Mouse (Mus musculus): Measurements from ENCODE around the gene Plpp3. TPM values are rescaled to one million over a fixed set of nuclear protein-coding genes. Genes with fewer than 3 reads are reported as not detected.

Gene Plpp3
- polyA plus RNA-seq, 2 experiments = 112 to 117 TPM

DNA sequence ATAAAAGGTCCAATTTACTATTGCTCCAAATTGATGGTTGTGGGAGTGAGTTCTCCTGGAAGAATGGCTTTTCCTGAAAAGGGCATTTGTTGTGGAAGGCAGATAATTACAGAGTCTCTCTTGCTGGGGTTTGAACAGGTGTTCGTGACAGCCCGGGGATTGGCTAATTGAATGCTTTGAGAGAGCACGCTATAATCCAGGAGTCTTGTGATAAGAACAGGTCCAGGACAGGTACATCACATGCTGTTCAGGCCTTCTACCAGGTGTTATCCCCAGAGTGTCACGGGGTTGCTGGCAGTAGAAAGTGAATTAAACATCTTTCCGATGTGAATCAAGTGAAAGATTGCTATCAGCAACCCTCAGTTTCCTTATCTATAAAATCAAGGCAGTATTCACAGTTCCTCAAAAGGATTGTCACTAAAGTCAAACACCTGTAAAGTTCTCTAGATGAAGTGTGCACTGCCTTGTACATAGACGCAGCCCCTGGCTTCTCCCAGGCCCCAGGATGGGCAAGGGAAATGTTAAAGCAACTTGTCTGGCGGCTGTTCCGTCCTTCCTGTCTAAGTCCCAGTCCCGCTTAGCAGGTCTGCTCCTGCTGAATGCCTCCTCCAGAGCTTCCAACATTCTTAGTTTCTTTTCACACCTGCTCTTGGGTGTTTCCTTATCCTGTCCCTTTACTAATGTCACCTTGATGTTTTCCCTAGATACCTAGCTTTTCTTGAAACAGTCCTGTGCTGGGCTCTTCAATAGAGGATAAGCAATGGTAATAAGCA is 40.0 kb downstream of the Plpp3 start:
- peaks cover 51% of the 10 kb centered on the region for H3K36me3 ChIP-seq (ENCODE audit: control insufficient read depth, insufficient read depth, low read length)
- H3K4me1 ChIP-seq (ENCODE audit: control insufficient read depth, insufficient read depth, low read length) = peaks cover 45% of the 10 kb centered on the region
- no peak for TF ChIP-seq POLR2A (IDR thresholded peaks at IDR 0.05; ENCODE audit: borderline replicate concordance, extremely low read depth, insufficient read depth, insufficient read length)
- WGBS = 72% methylated on average over 9 of the region's 9 CpGs
- no peaks in the 10 kb centered on the region for H3K9me3 ChIP-seq (ENCODE audit: control insufficient read depth, low read length)
- H3K9ac ChIP-seq (ENCODE audit: low read depth, low read length, severe bottlenecking) = no peak overlapping the region
- no peak overlapping the region for H3K4me3 ChIP-seq (replicated peaks; ENCODE audit: low read length)
- H3K27me3 ChIP-seq (ENCODE audit: control insufficient read depth, insufficient read depth, low read length) = no peaks in the 10 kb centered on the region
- no peak for ATAC-seq (ENCODE audit: low FRiP score, low read depth)
- no peak overlapping the region for H3K27ac ChIP-seq (replicated peaks; ENCODE audit: low read depth, low read length)
- DNase-seq (ENCODE audit: low spot score) = no peak
- no peak overlapping the region for H3K4me2 ChIP-seq (replicated peaks; ENCODE audit: low read depth, low read length, severe bottlenecking)

DNA sequence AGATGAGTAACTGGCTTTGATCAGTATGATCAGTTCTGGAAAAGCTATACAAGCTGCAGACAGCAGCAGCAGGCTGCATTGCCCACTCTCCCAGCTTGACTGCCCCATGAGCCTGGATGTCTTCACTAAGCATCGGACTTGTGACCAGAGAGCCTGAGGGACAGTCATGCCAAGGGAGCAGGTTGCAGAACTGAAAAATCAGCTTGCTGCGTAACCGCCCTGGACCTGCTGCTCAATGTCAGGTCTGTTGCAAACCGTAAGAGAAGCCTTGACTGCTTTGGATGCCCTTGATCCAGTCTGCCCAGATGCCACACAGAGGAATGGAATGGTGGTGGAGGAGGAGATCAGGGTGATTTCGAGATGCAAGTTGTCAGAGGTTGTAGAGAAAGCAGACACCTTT is 41.5 kb downstream of the Plpp3 start:
- Histone ChIP-seq H3K9ac (ENCODE audit: low read depth, low read length, severe bottlenecking) (no peak overlapping the region), H3K36me3 (ENCODE audit: control insufficient read depth, insufficient read depth, low read length) (peaks cover 57% of the 10 kb centered on the region), H3K4me3 (replicated peaks; ENCODE audit: low read length) (no peak overlapping the region), H3K27me3 (ENCODE audit: control insufficient read depth, insufficient read depth, low read length) (no peaks in the 10 kb centered on the region), H3K27ac (replicated peaks; ENCODE audit: low read depth, low read length) (no peak overlapping the region; the same call in 1 of the 2 replicates), H3K9me3 (ENCODE audit: control insufficient read depth, low read length) (no peaks in the 10 kb centered on the region), H3K4me2 (replicated peaks; ENCODE audit: low read depth, low read length, severe bottlenecking) (no peak overlapping the region), H3K4me1 (ENCODE audit: control insufficient read depth, insufficient read depth, low read length) (peaks cover 53% of the 10 kb centered on the region)
- WGBS = 80% methylated on average over 5 of the region's 5 CpGs
- ATAC-seq (ENCODE audit: low FRiP score, low read depth) (no peak), DNase-seq (ENCODE audit: low spot score) (no peak)
- TF ChIP-seq POLR2A (IDR thresholded peaks at IDR 0.05; ENCODE audit: borderline replicate concordance, extremely low read depth, insufficient read depth, insufficient read length) = no peak

DNA sequence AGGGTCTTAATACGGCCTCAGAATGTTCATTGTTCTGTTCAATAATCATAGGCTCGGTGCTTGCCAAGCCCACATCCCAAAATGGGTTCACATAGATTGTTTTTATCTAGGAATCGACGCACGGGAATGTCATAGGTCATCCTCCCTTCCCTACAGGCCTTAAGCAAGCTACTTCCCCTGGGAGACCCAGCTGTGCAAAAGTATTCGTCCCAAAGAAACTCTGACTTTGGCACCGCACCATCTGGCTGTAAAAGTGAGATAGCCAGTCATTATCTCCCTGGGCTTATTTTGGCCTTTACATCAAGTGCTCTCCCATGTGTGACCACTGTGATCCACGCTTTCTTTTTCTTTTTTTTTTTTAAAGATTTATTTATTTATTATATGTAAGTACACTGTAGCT is 42.2 kb downstream of the Plpp3 start:
- Histone ChIP-seq H3K9me3 (ENCODE audit: control insufficient read depth, low read length) (no peaks in the 10 kb centered on the region), H3K36me3 (ENCODE audit: control insufficient read depth, insufficient read depth, low read length) (peaks cover 57% of the 10 kb centered on the region), H3K4me2 (replicated peaks; ENCODE audit: low read depth, low read length, severe bottlenecking) (no peak overlapping the region), H3K9ac (ENCODE audit: low read depth, low read length, severe bottlenecking) (no peak overlapping the region), H3K27ac (replicated peaks; ENCODE audit: low read depth, low read length) (no peak overlapping the region), H3K27me3 (ENCODE audit: control insufficient read depth, insufficient read depth, low read length) (no peaks in the 10 kb centered on the region), H3K4me1 (ENCODE audit: control insufficient read depth, insufficient read depth, low read length) (peaks cover 58% of the 10 kb centered on the region), H3K4me3 (replicated peaks; ENCODE audit: low read length) (no peak overlapping the region)
- 76% methylated on average over 8 of the region's 8 CpGs for WGBS
- DNase-seq (ENCODE audit: low spot score) (no peak), ATAC-seq (ENCODE audit: low FRiP score, low read depth) (no peak)
- no peak for TF ChIP-seq POLR2A (IDR thresholded peaks at IDR 0.05; ENCODE audit: borderline replicate concordance, extremely low read depth, insufficient read depth, insufficient read length)

DNA sequence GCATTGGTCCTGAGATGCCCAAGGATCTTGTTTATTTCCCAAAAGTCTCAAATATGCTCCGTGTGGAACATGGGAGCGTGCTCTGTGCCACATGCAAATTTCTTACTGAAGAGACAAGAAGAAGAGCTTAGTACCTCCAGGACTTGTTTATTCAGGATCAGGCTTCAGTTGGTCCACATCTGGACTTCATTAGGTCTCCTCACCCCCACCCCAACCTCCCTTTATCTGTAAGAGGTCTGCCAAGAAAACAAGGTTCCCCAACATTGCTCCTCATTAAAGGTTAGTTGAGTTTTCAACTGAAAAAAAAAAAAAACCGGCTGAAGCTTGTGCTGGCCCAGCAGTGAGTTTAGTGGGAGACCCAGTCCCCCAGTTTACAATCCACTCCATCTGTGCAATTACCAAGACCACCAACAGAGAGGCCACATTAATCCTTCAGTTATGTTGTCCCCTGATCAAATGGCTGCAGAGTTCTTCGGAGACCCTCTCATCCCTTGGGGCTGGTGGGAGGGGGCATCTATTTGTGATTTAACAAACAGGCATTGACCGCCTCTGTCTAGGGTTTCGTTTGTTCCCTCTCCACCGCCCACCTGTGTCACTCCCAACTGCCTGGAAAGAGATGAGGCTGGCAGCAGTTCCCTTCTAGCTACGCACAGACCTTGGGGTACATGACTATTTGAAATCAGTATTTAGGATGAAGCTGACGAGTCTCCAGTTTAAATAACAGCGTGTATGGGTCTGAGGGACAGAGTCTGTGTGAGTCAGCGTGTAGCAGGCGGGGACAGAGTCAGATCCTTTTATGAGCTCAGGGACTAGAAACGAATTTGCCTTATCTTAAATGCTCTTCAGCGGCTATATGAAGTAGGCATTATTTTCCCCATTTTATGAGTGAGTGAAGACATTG is 43.7 kb downstream of the Plpp3 start:
- H3K4me2 ChIP-seq (replicated peaks; ENCODE audit: low read depth, low read length, severe bottlenecking) = no peak overlapping the region
- no peak for TF ChIP-seq POLR2A (IDR thresholded peaks at IDR 0.05; ENCODE audit: borderline replicate concordance, extremely low read depth, insufficient read depth, insufficient read length)
- 25% methylated on average over 14 of the region's 14 CpGs for WGBS
- H3K4me3 ChIP-seq (replicated peaks; ENCODE audit: low read length) = no peak overlapping the region
- H3K36me3 ChIP-seq (ENCODE audit: control insufficient read depth, insufficient read depth, low read length) = peaks cover 42% of the 10 kb centered on the region
- peaks cover 64% of the 10 kb centered on the region for H3K4me1 ChIP-seq (ENCODE audit: control insufficient read depth, insufficient read depth, low read length)
- H3K9me3 ChIP-seq (ENCODE audit: control insufficient read depth, low read length) = no peaks in the 10 kb centered on the region
- no peak overlapping the region for H3K27ac ChIP-seq (replicated peaks; ENCODE audit: low read depth, low read length)
- H3K27me3 ChIP-seq (ENCODE audit: control insufficient read depth, insufficient read depth, low read length) = no peaks in the 10 kb centered on the region
- H3K9ac ChIP-seq (ENCODE audit: low read depth, low read length, severe bottlenecking) = no peak overlapping the region
- 0 out of 2 replicates have a peak, but pooled peaks have one; percentile 27 for ATAC-seq (ENCODE audit: low FRiP score, low read depth)
- peak; percentile 54 for DNase-seq (ENCODE audit: low spot score)

DNA sequence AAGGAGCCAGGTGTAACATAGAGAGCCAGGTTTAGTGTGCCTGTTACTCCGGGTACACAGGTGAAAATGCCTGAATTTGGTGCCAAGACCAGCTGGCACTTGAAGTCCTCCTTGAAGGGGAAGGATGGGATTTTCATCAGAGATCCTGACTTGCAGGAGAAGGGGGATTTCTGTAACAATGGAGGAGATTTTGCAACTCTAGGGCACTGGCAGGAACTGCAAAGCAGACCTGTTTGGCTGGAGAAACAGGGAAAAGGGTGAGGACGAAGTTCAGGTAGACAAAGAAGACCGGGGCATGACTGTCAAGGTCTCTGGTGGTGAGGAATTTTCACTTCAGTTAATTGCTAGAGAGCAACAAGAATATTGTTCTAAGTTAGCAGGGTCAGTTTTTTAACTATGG is 45.3 kb downstream of the Plpp3 start:
- Histone ChIP-seq H3K9me3 (ENCODE audit: control insufficient read depth, low read length) (no peaks in the 10 kb centered on the region), H3K36me3 (ENCODE audit: control insufficient read depth, insufficient read depth, low read length) (peaks cover 30% of the 10 kb centered on the region), H3K27ac (replicated peaks; ENCODE audit: low read depth, low read length) (no peak overlapping the region), H3K9ac (ENCODE audit: low read depth, low read length, severe bottlenecking) (no peak overlapping the region), H3K27me3 (ENCODE audit: control insufficient read depth, insufficient read depth, low read length) (no peaks in the 10 kb centered on the region), H3K4me1 (ENCODE audit: control insufficient read depth, insufficient read depth, low read length) (peaks cover 78% of the 10 kb centered on the region), H3K4me3 (replicated peaks; ENCODE audit: low read length) (no peak overlapping the region), H3K4me2 (replicated peaks; ENCODE audit: low read depth, low read length, severe bottlenecking) (no peak overlapping the region)
- ATAC-seq (ENCODE audit: low FRiP score, low read depth) (no peak), DNase-seq (ENCODE audit: low spot score) (no peak)
- WGBS = 79% methylated on average over 3 of the region's 3 CpGs
- no peak for TF ChIP-seq POLR2A (IDR thresholded peaks at IDR 0.05; ENCODE audit: borderline replicate concordance, extremely low read depth, insufficient read depth, insufficient read length)
